Mouse (Mus musculus) CH12.LX (cell line): ENCODE data around the gene Dhdds. TPM values are rescaled to one million over a fixed set of nuclear protein-coding genes. Genes with fewer than 3 reads are reported as not detected.
A peak's percentile ranks its signal among the peaks of the same experiment; 100 is the strongest.

Experiments
- DNase-seq: peaks from one replicate; pipeline ENCODE4 v3.0.0-alpha.2; 2013; ENCODE audit errors: extremely low read depth
- H3K27ac ChIP-seq: 2 replicates; pipeline ENCODE4 v1.5.1; 2012; ENCODE audit warnings: low read depth, mild to moderate bottlenecking, control low read depth, moderate library complexity; ENCODE audit not compliant: insufficient read depth
- H3K27me3 ChIP-seq: replicated peaks from 2 replicates; pipeline ENCODE3; 2012; ENCODE audit warnings: inconsistent platforms
- H3K36me3 ChIP-seq, 2 experiments: replicated peaks in 1 of 2; 2 replicates each; pipeline versions ENCODE3 to v1.6.1; 2012; ENCODE audit warnings: inconsistent platforms in 1 of 2, low read length in 1 of 2, mild to moderate bottlenecking in 1 of 2, mixed read lengths in 1 of 2, moderate library complexity in 1 of 2; ENCODE audit not compliant: control insufficient read depth in 1 of 2, insufficient read depth in 1 of 2
- H3K4me1 ChIP-seq, 2 experiments: 2 replicates each; pipeline ENCODE4 v1.6.1; 2012; ENCODE audit warnings: inconsistent platforms in 1 of 2, moderate library complexity in 1 of 2; ENCODE audit not compliant: insufficient read depth in 2 of 2, control insufficient read depth in 1 of 2
- H3K4me2 ChIP-seq: 2 replicates; pipeline ENCODE4 v1.6.1; 2012; ENCODE audit warnings: low read depth, mild to moderate bottlenecking, control low read depth; ENCODE audit not compliant: poor library complexity, insufficient read depth, severe bottlenecking
- H3K4me3 ChIP-seq, 3 experiments: fragments of 150-350 bp in 1 of 3; sonication (generic) in 1 of 3; replicated peaks in 1 of 3; 2 replicates each; pipeline versions ENCODE3 to v1.5.1; 2011 to 2012; ENCODE audit warnings: low read depth in 2 of 3, low read length in 2 of 3, mild to moderate bottlenecking in 2 of 3, moderate library complexity in 2 of 3, control low read depth in 1 of 3, improper control_type of control experiment in 1 of 3, inconsistent platforms in 1 of 3, mixed read lengths in 1 of 3; ENCODE audit not compliant: poor library complexity in 1 of 3
- H3K79me2 ChIP-seq: replicated peaks from 2 replicates; pipeline ENCODE4 v1.6.1; 2012; ENCODE audit warnings: mild to moderate bottlenecking, moderate library complexity; ENCODE audit not compliant: control insufficient read depth, poor library complexity, insufficient read depth, severe bottlenecking; ENCODE audit errors: extremely low read depth
- H3K9ac ChIP-seq: 2 replicates; pipeline ENCODE4 v1.6.1; 2012; ENCODE audit warnings: low read depth, mild to moderate bottlenecking, control low read depth, moderate library complexity; ENCODE audit not compliant: insufficient read depth
- H3K9me3 ChIP-seq: replicated peaks from 2 replicates; pipeline ENCODE3; 2012; ENCODE audit warnings: low read length, inconsistent platforms, mixed read lengths
- BHLHE40 ChIP-seq: IDR thresholded peaks from 2 replicates; pipeline ENCODE4 v1.6.1; 2011; ENCODE audit warnings: mild to moderate bottlenecking, low read depth, low read length, improper control_type of control experiment
- CHD1 ChIP-seq: IDR thresholded peaks from 2 replicates; pipeline ENCODE4 v1.6.1; 2012; ENCODE audit warnings: low read depth, low read length, improper control_type of control experiment, inconsistent platforms
- CHD2 ChIP-seq: IDR thresholded peaks from 2 replicates; pipeline ENCODE4 v1.6.1; 2011; ENCODE audit warnings: low read length, improper control_type of control experiment
- CTCF ChIP-seq, 2 experiments: IDR thresholded peaks in 1 of 2; conservative IDR thresholded peaks in 1 of 2; 2 replicates each; pipeline ENCODE4 v1.5.1; 2011 to 2012; ENCODE audit warnings: low read depth in 2 of 2, low read length in 2 of 2, improper control_type of control experiment in 1 of 2, inconsistent platforms in 1 of 2, mild to moderate bottlenecking in 1 of 2, moderate library complexity in 1 of 2
- ELF1 ChIP-seq: IDR thresholded peaks from 2 replicates; pipeline ENCODE4 v1.6.1; 2014; ENCODE audit warnings: low read depth, mild to moderate bottlenecking, inconsistent platforms, low read length, improper control_type of control experiment
- EP300 ChIP-seq: IDR thresholded peaks from 2 replicates; pipeline ENCODE4 v1.6.1; 2011; ENCODE audit warnings: low read length, improper control_type of control experiment
- ETS1 ChIP-seq: conservative IDR thresholded peaks from 2 replicates; pipeline ENCODE4 v1.6.1; 2012; ENCODE audit warnings: low read depth, mild to moderate bottlenecking, inconsistent platforms, low read length, improper control_type of control experiment, moderate library complexity
- IRF4 ChIP-seq: IDR thresholded peaks from 2 replicates; pipeline ENCODE4 v1.6.1; 2014; ENCODE audit warnings: low read depth, mild to moderate bottlenecking, inconsistent platforms, low read length, improper control_type of control experiment
- JUN ChIP-seq: IDR thresholded peaks from 2 replicates; pipeline ENCODE4 v1.6.1; 2011; ENCODE audit warnings: low read depth, mild to moderate bottlenecking, low read length, improper control_type of control experiment, moderate library complexity; ENCODE audit not compliant: insufficient read depth
- JUND ChIP-seq: conservative IDR thresholded peaks from 2 replicates; pipeline ENCODE4 v1.6.1; 2011; ENCODE audit warnings: low read depth, low read length, improper control_type of control experiment
- MAFK ChIP-seq: IDR thresholded peaks from 2 replicates; pipeline ENCODE4 v1.6.1; 2011; ENCODE audit warnings: low read length, improper control_type of control experiment; ENCODE audit not compliant: insufficient replicate concordance
- MAZ ChIP-seq: IDR thresholded peaks from 2 replicates; pipeline ENCODE4 v1.6.1; 2012; ENCODE audit warnings: low read depth, mild to moderate bottlenecking, inconsistent platforms, low read length, improper control_type of control experiment, moderate library complexity
- MEF2A ChIP-seq: IDR thresholded peaks from 2 replicates; pipeline ENCODE4 v1.6.1; 2014; ENCODE audit warnings: low read depth, mild to moderate bottlenecking, inconsistent platforms, low read length, improper control_type of control experiment, borderline replicate concordance
- MXI1 ChIP-seq: IDR thresholded peaks from 2 replicates; pipeline ENCODE4 v1.6.1; 2011; ENCODE audit warnings: mild to moderate bottlenecking, low read depth, low read length, improper control_type of control experiment
- NELFE ChIP-seq: IDR thresholded peaks from 2 replicates; pipeline ENCODE4 v1.6.1; 2011; ENCODE audit warnings: low read depth, low read length, improper control_type of control experiment
- NRF1 ChIP-seq: IDR thresholded peaks from 2 replicates; pipeline ENCODE4 v1.6.1; 2014; ENCODE audit warnings: low read depth, mild to moderate bottlenecking, inconsistent platforms, low read length, improper control_type of control experiment, moderate library complexity
- POLR2A ChIP-seq: IDR thresholded peaks from 2 replicates; pipeline ENCODE4 v1.6.1; 2011; ENCODE audit warnings: low read depth, mild to moderate bottlenecking, improper control_type of control experiment, low read length
- POLR2AphosphoS2 ChIP-seq: IDR thresholded peaks from 2 replicates; pipeline ENCODE4 v1.6.1; 2011; ENCODE audit warnings: low read depth, low read length, improper control_type of control experiment
- RAD21 ChIP-seq: IDR thresholded peaks from 2 replicates; pipeline ENCODE4 v1.6.1; 2011; ENCODE audit warnings: low read depth, mild to moderate bottlenecking, low read length, improper control_type of control experiment, moderate library complexity
- RCOR1 ChIP-seq: conservative IDR thresholded peaks from 2 replicates; pipeline ENCODE4 v1.6.1; 2012; ENCODE audit warnings: low read depth, mild to moderate bottlenecking, inconsistent platforms, low read length, improper control_type of control experiment
- SIN3A ChIP-seq: IDR thresholded peaks from 2 replicates; pipeline ENCODE4 v1.6.1; 2012; ENCODE audit warnings: low read length, improper control_type of control experiment, inconsistent platforms
- SMC3 ChIP-seq: IDR thresholded peaks from 2 replicates; pipeline ENCODE4 v1.6.1; 2011; ENCODE audit warnings: low read depth, low read length, improper control_type of control experiment
- TCF12 ChIP-seq: IDR thresholded peaks from 2 replicates; pipeline ENCODE4 v1.6.1; 2014; ENCODE audit warnings: low read depth, mild to moderate bottlenecking, inconsistent platforms, low read length, improper control_type of control experiment
- ZC3H11A ChIP-seq: IDR thresholded peaks from 2 replicates; pipeline ENCODE4 v1.6.1; 2012; ENCODE audit warnings: low read depth, mild to moderate bottlenecking, inconsistent platforms, low read length, improper control_type of control experiment
- ZKSCAN1 ChIP-seq: IDR thresholded peaks from 2 replicates; pipeline ENCODE4 v1.6.1; 2012; ENCODE audit warnings: low read depth, inconsistent platforms, low read length, improper control_type of control experiment, borderline replicate concordance
- dilution Hi-C: fragments of 300-500 bp; cut with MboI; formaldehyde crosslinking; loops from 2 replicates; pipeline ENCODE4 v1.14.3; 2020; ENCODE audit warnings: low sequenced_read_pairs; ENCODE audit not compliant: extremely low pct_unique_long_range_greater_than_20kb, extremely low pct_ligation_motif_present
- in situ Hi-C: fragments of 300-500 bp; cut with MboI; formaldehyde crosslinking; loops from 3 replicates; pipeline ENCODE4 v1.14.3; 2019; ENCODE audit warnings: low sequenced_read_pairs, low pct_ligation_motif_present, low pct_unique_long_range_greater_than_20kb, mixed read lengths
- polyA plus RNA-seq: library from polyadenylated mRNA; unstranded; fragments of >175 nt; gene quantifications from 2 replicates; pipeline ENCODE4 v1.2.1, GENCODE M21; 2012; ENCODE audit warnings: low read depth; ENCODE audit not compliant: insufficient read length
- total RNA-seq, 2 experiments: library from RNA; depleted of rRNA; stranded (reverse); fragments of 300-350 nt in 1 of 2; fragments of >200 nt in 1 of 2; gene quantifications; 2 replicates each; pipeline ENCODE4 v1.2.3; 2012 to 2014

Dhdds gene
- total and polyA plus RNA-seq, 3 experiments, result 12.9 to 33.1 (median 29.4) TPM

GRCm38 (mm10) chr4:134047648-134048047 is 46.9 kb upstream of the Dhdds start:
- Histone ChIP-seq H3K4me2 (no peak overlapping the region), H3K79me2 (no peaks in the 10 kb centered on the region), H3K9me3 (peaks cover 14% of the 10 kb centered on the region)
- TF ChIP-seq BHLHE40 (no peak), ZKSCAN1 (no peak), MAZ (no peak), CTCF (conservative IDR thresholded peaks at IDR 0.05 in 1 of 2, IDR thresholded peaks at IDR 0.05 in 1 of 2; ENCODE audit: low read depth in 2 of 2, low read length in 2 of 2) (no peak), JUND (no peak), POLR2AphosphoS2 (no peak), NELFE (no peak), EP300 (no peak), SIN3A (no peak), RAD21 (no peak), SMC3 (no peak), ZC3H11A (no peak), CHD1 (no peak), ELF1 (no peak), NRF1 (no peak), POLR2A (no peak), MXI1 (no peak), ETS1 (no peak), JUN (no peak)
- TF ChIP-seq, all 38 proteins: peak for 0
- Histone ChIP-seq H3K27ac (no peak overlapping the region), H3K4me1 (peaks cover 2 to 15% of the 10 kb centered on the region in 2 experiments; a peak in 2 of 4 replicates), H3K27me3 (no peaks in the 10 kb centered on the region), H3K4me3 (no peak overlapping the region), H3K9ac (no peak overlapping the region), H3K36me3 (no peaks in the 10 kb centered on the region)
- dilution Hi-C loops (no loop called here), in situ Hi-C loops (no loop called here)
- DNase-seq, result no peak

GRCm38 (mm10) chr4:134043041-134043440 is 42.3 kb upstream of the Dhdds start:
- TF ChIP-seq MAFK (0 out of 2 replicates have a peak, but pooled peaks have one; percentile 56), IRF4 (peak; percentile 41; the same call in 1 of the 2 replicates), MAZ (peak; percentile 87; the same call in 1 of the 2 replicates), TCF12 (peak; percentile 78), EP300 (peak; percentile 71), JUN (no peak), ZC3H11A (no peak), CHD2 (peak; percentile 56), RCOR1 (no peak), MEF2A (peak; percentile 96), BHLHE40 (peak; percentile 47; the same call in 1 of the 2 replicates), ETS1 (peak; percentile 73)
- Histone ChIP-seq H3K4me2 (no peak overlapping the region), H3K9ac (no peak overlapping the region)

More at GRCm38 (mm10) chr4:134043041-134043440, 42.3 kb upstream of the Dhdds start:
- in situ Hi-C loops, result no loop called here
- dilution Hi-C loops, result no loop called here
- DNase-seq, result peak; percentile 86
- no peak overlapping the region for H3K27ac ChIP-seq
- H3K9me3 ChIP-seq, result peaks cover 10% of the 10 kb centered on the region
- H3K27me3 ChIP-seq, result no peaks in the 10 kb centered on the region
- no peaks in the 10 kb centered on the region for H3K79me2 ChIP-seq
- H3K4me1 ChIP-seq, result peaks cover 0 to 18% of the 10 kb centered on the region in 2 experiments; a peak in 2 of 4 replicates
- H3K36me3 ChIP-seq, result no peaks in the 10 kb centered on the region
- no peak overlapping the region for H3K4me3 ChIP-seq
